Mouse (Mus musculus): Measurements from ENCODE around the gene Plppr3.

- no peak for TF ChIP-seq CTCF (IDR thresholded peaks at IDR 0.05; ENCODE audit: control insufficient read depth, insufficient read depth, insufficient read length)
- no peak for TF ChIP-seq USF1 (IDR thresholded peaks at IDR 0.05; ENCODE audit: low read depth)
- TF ChIP-seq MAX (IDR thresholded peaks at IDR 0.05): no peak
Observed at GRCm38 (mm10) chr10:79819606-79820005, 54.8 kb downstream of the Plppr3 start.

Data from C2C12 (cell line).